Mouse (Mus musculus): ENCODE measurements around the gene Gm4305. TPM values are rescaled to one million over a fixed set of nuclear protein-coding genes. Genes with fewer than 3 reads are reported as not detected.
"Not testable (repeated sequence)": the region's sequence is repeated elsewhere in the genome, so short reads cannot be mapped to it uniquely, and the experiment has no call there.

Gene Gm4305
- not detected in 2 replicates for total RNA-seq (2014; rRNA removed)
- polyA plus RNA-seq (2015; fragmentation: Nextera tagmentation; extraction: Ambion mirVana), result not detected in 2 replicates

DNA sequence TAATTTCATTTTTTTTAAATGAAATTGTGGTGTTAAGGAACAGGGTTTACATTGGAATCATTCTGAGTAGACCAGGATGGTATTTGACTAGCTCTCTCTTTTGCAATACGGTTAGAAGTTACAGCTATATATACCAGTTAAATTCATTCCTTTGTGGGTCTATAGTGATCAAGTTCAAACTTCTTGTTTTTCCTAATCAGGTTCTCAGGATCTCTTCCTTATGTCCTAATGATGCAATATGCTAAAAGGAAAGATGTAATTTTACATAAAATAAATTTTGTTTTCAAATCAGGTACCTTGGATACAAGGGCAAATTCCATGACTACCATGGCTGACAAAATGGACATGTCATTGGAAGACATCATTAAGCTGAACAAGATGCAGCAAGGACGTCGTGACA, at the start of gene Gm4305:
TSS of gene Gm4305 (plus strand) at position 301 of the 400 bp plus-strand sequence.
- H3K9ac ChIP-seq (replicated peaks; ENCODE audit: low read length); H3K27me3 ChIP-seq (ENCODE audit: insufficient read depth, low read length); H3K27ac ChIP-seq; DNase-seq (ENCODE audit: low spot score); H3K36me3 ChIP-seq (ENCODE audit: insufficient read depth, low read length); H3K4me2 ChIP-seq (ENCODE audit: low read depth, low read length); H3K9me3 ChIP-seq (ENCODE audit: low read length); H3K4me1 ChIP-seq (ENCODE audit: insufficient read depth, low read length); H3K4me3 ChIP-seq (ENCODE audit: low read length); ATAC-seq: not testable (repeated sequence)
- no CpG with 5 or more reads among the region's 3 CpGs for WGBS

DNA sequence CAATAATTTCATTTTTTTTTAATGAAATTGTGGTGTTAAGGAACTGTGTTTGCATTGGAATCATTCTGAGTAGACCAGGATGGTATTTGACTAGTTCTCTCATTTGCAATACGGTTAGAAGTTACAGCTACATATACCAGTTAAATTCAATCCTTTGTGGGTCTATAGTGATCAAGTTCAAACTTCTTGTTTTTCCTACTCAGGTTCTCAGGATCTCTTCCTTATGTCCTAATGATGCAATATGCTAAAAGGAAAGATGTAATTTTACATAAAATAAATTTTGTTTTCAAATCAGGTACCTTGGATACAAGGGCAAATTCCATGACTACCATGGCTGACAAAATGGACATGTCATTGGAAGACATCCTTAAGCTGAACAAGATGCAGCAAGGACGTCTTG, 15.5 kb upstream of the Gm4305 start, which contains the start of gene Gm4301:
TSS of gene Gm4301 (plus strand) at position 301 of the 400 bp plus-strand sequence.
- not testable (repeated sequence) for H3K27ac ChIP-seq; H3K36me3 ChIP-seq (ENCODE audit: insufficient read depth, low read length); H3K4me3 ChIP-seq (ENCODE audit: low read length); H3K4me1 ChIP-seq (ENCODE audit: insufficient read depth, low read length); H3K9me3 ChIP-seq (ENCODE audit: low read length); DNase-seq (ENCODE audit: low spot score); ATAC-seq; H3K9ac ChIP-seq (replicated peaks; ENCODE audit: low read length); H3K4me2 ChIP-seq (ENCODE audit: low read depth, low read length); H3K27me3 ChIP-seq (ENCODE audit: insufficient read depth, low read length)
- no CpG with 5 or more reads among the region's 2 CpGs for WGBS

DNA sequence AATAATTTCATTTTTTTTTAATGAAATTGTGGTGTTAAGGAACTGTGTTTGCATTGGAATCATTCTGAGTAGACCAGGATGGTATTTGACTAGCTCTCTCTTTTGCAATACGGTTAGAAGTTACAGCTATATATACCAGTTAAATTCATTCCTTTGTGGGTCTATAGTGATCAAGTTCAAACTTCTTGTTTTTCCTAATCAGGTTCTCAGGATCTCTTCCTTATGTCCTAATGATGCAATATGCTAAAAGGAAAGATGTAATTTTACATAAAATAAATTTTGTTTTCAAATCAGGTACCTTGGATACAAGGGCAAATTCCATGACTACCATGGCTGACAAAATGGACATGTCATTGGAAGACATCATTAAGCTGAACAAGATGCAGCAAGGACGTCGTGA, 10.4 kb upstream of the Gm4305 start, which contains the start of gene Gm4302:
TSS of gene Gm4302 (plus strand) at position 301 of the 400 bp plus-strand sequence.
- not testable (repeated sequence) for H3K4me3 ChIP-seq (ENCODE audit: low read length); H3K4me2 ChIP-seq (ENCODE audit: low read depth, low read length); H3K4me1 ChIP-seq (ENCODE audit: insufficient read depth, low read length); DNase-seq (ENCODE audit: low spot score); H3K27ac ChIP-seq; ATAC-seq; H3K9ac ChIP-seq (replicated peaks; ENCODE audit: low read length); H3K36me3 ChIP-seq (ENCODE audit: insufficient read depth, low read length); H3K27me3 ChIP-seq (ENCODE audit: insufficient read depth, low read length); H3K9me3 ChIP-seq (ENCODE audit: low read length)
- WGBS, result no CpG with 5 or more reads among the region's 3 CpGs

- not testable (repeated sequence) for H3K4me1 ChIP-seq (ENCODE audit: insufficient read depth, low read length); H3K9me3 ChIP-seq (ENCODE audit: low read length); H3K4me2 ChIP-seq (ENCODE audit: low read depth, low read length); H3K4me3 ChIP-seq (ENCODE audit: low read length); H3K36me3 ChIP-seq (ENCODE audit: insufficient read depth, low read length); H3K9ac ChIP-seq (replicated peaks; ENCODE audit: low read length); ATAC-seq; DNase-seq (ENCODE audit: low spot score); H3K27ac ChIP-seq; H3K27me3 ChIP-seq (ENCODE audit: insufficient read depth, low read length)
- WGBS, result no CpG with 5 or more reads among the region's 3 CpGs
These were observed 5.2 kb upstream of the Gm4305 start, which contains the start of gene Gm4303 for GRCm38 (mm10) chr10:100345672-100346071. Gene Gm4303 (plus strand): TSS chr10:100345972.

GRCm38 (mm10) chr10:100356841-100357240, 5.9 kb downstream of the Gm4305 start:
- H3K27me3 ChIP-seq (ENCODE audit: insufficient read depth, low read length); H3K27ac ChIP-seq; H3K4me1 ChIP-seq (ENCODE audit: insufficient read depth, low read length); H3K4me2 ChIP-seq (ENCODE audit: low read depth, low read length); H3K9me3 ChIP-seq (ENCODE audit: low read length); H3K9ac ChIP-seq (replicated peaks; ENCODE audit: low read length); H3K36me3 ChIP-seq (ENCODE audit: insufficient read depth, low read length); ATAC-seq; DNase-seq (ENCODE audit: low spot score); H3K4me3 ChIP-seq (ENCODE audit: low read length): not testable (repeated sequence)
- WGBS, result 82% methylated on average over 1 of the region's 2 CpGs

DNA sequence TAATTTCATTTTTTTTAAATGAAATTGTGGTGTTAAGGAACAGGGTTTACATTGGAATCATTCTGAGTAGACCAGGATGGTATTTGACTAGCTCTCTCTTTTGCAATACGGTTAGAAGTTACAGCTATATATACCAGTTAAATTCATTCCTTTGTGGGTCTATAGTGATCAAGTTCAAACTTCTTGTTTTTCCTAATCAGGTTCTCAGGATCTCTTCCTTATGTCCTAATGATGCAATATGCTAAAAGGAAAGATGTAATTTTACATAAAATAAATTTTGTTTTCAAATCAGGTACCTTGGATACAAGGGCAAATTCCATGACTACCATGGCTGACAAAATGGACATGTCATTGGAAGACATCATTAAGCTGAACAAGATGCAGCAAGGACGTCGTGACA, 10.1 kb downstream of the Gm4305 start, which contains the start of gene Gm4307:
TSS of gene Gm4307 (plus strand) at position 301 of the 400 bp plus-strand sequence.
- not testable (repeated sequence) for DNase-seq (ENCODE audit: low spot score); H3K9ac ChIP-seq (replicated peaks; ENCODE audit: low read length); H3K27ac ChIP-seq; H3K36me3 ChIP-seq (ENCODE audit: insufficient read depth, low read length); H3K27me3 ChIP-seq (ENCODE audit: insufficient read depth, low read length); H3K4me2 ChIP-seq (ENCODE audit: low read depth, low read length); ATAC-seq; H3K9me3 ChIP-seq (ENCODE audit: low read length); H3K4me1 ChIP-seq (ENCODE audit: insufficient read depth, low read length); H3K4me3 ChIP-seq (ENCODE audit: low read length)
- WGBS, result no CpG with 5 or more reads among the region's 3 CpGs

DNA sequence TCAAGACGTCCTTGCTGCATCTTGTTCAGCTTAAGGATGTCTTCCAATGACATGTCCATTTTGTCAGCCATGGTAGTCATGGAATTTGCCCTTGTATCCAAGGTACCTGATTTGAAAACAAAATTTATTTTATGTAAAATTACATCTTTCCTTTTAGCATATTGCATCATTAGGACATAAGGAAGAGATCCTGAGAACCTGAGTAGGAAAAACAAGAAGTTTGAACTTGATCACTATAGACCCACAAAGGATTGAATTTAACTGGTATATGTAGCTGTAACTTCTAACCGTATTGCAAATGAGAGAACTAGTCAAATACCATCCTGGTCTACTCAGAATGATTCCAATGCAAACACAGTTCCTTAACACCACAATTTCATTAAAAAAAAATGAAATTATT, 31.6 kb downstream of the Gm4305 start, which contains the start of gene Gm4312:
TSS of gene Gm4312 (minus strand) at position 101 of the 400 bp plus-strand sequence.
- not testable (repeated sequence) for H3K36me3 ChIP-seq (ENCODE audit: insufficient read depth, low read length); H3K9me3 ChIP-seq (ENCODE audit: low read length); DNase-seq (ENCODE audit: low spot score); ATAC-seq; H3K4me2 ChIP-seq (ENCODE audit: low read depth, low read length); H3K27me3 ChIP-seq (ENCODE audit: insufficient read depth, low read length); H3K4me1 ChIP-seq (ENCODE audit: insufficient read depth, low read length); H3K4me3 ChIP-seq (ENCODE audit: low read length); H3K9ac ChIP-seq (replicated peaks; ENCODE audit: low read length); H3K27ac ChIP-seq
- WGBS, result no CpG with 5 or more reads among the region's 2 CpGs

Other genes starting within 250 kb of the Gm4305 start
- gene Gm4301, start 15.4 kb upstream of the Gm4305 start, total RNA-seq (2014; rRNA removed), result not detected in 2 replicates
- not detected in 2 replicates for gene Gm4301, start 15.4 kb upstream of the Gm4305 start, polyA plus RNA-seq (2015; fragmentation: Nextera tagmentation; extraction: Ambion mirVana)
- gene Gm4302, start 10.3 kb upstream of the Gm4305 start, total RNA-seq (2014; rRNA removed), result not detected in 2 replicates
- not detected in 2 replicates for gene Gm4302, start 10.3 kb upstream of the Gm4305 start, polyA plus RNA-seq (2015; fragmentation: Nextera tagmentation; extraction: Ambion mirVana)
- not detected in 2 replicates for gene Gm4303, start 5.1 kb upstream of the Gm4305 start, total RNA-seq (2014; rRNA removed)
- gene Gm4303, start 5.1 kb upstream of the Gm4305 start, polyA plus RNA-seq (2015; fragmentation: Nextera tagmentation; extraction: Ambion mirVana), result not detected in 2 replicates
- gene Gm4307, start 10.2 kb downstream of the Gm4305 start, total RNA-seq (2014; rRNA removed), result not detected in 2 replicates
- gene Gm4307, start 10.2 kb downstream of the Gm4305 start, polyA plus RNA-seq (2015; fragmentation: Nextera tagmentation; extraction: Ambion mirVana), result not detected in 2 replicates
- gene Gm4312, start 31.5 kb downstream of the Gm4305 start, total RNA-seq (2014; rRNA removed), result not detected in 2 replicates
- gene Gm4312, start 31.5 kb downstream of the Gm4305 start, polyA plus RNA-seq (2015; fragmentation: Nextera tagmentation; extraction: Ambion mirVana), result not detected in 2 replicates
- 13.3 and 14.8 TPM in 2 replicates for gene Tmtc3, start 136.3 kb downstream of the Gm4305 start, total RNA-seq (2014; rRNA removed)
- gene Tmtc3, start 136.3 kb downstream of the Gm4305 start, polyA plus RNA-seq (2015; fragmentation: Nextera tagmentation; extraction: Ambion mirVana), result 6.3 and 6.8 TPM in 2 replicates
- gene Cep290, start 136.5 kb downstream of the Gm4305 start, total RNA-seq (2014; rRNA removed), result 3.1 and 4.6 TPM in 2 replicates
- gene Cep290, start 136.5 kb downstream of the Gm4305 start, polyA plus RNA-seq (2015; fragmentation: Nextera tagmentation; extraction: Ambion mirVana), result 4.1 and 5.1 TPM in 2 replicates
- 19.6 and 24.5 TPM in 2 replicates for gene 4930430F08Rik, start 239.3 kb downstream of the Gm4305 start, total RNA-seq (2014; rRNA removed)
- 16.5 and 20.2 TPM in 2 replicates for gene 4930430F08Rik, start 239.3 kb downstream of the Gm4305 start, polyA plus RNA-seq (2015; fragmentation: Nextera tagmentation; extraction: Ambion mirVana)
- not detected in 2 replicates for gene 1700017N19Rik, start 239.4 kb downstream of the Gm4305 start, total RNA-seq (2014; rRNA removed)
- gene 1700017N19Rik, start 239.4 kb downstream of the Gm4305 start, polyA plus RNA-seq (2015; fragmentation: Nextera tagmentation; extraction: Ambion mirVana), result 0.23 and 0.43 TPM in 2 replicates